Comparison of ENCODE assay signal across 11 mouse cellular contexts in the genomic region with DNA sequence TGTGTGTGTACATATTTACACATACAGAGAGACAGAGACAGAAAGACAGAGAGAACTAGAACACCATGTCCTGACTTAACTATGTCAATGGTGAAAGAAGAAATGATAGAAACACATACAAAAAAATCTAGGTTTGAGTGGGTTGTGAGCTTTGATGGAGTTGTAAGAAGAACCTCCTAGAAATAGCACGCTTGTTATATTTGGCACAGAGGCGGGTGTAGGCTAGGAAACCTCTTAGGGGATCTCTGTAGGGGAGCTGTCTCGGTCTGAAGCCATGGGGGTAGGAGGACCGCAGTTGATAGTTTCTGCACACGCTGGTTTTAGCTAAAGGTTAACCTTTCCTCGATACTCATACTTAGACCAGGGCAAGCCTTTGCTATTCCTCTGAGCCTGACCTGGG.
"Had no signal": no experiment of that assay in that cellular context is flagged by ENCODE, and none has a peak within 500 bp of the region (broad histone marks: within the 10 kb centered on the region; RNA-seq: fewer than 3 reads in every experiment).

No protein-coding gene starts in this region.

- DNase-seq: kidney, adult 11 months; kidney, adult 8-10 months; kidney, postnatal 10 days; kidney, postnatal 36 days; layer of hippocampus, postnatal 36 days; liver, postnatal 0 days; lung, embryonic 14.5 days; thymus, postnatal 25 days had no signal

- ATAC-seq: intestine, embryonic 15.5 days; liver, postnatal 0 days; lung, postnatal 0 days; midbrain, embryonic 15.5 days had no signal
